Mouse (Mus musculus): Measurements from ENCODE around the gene Hspa12a. TPM values are rescaled to one million over a fixed set of nuclear protein-coding genes. Genes with fewer than 3 reads are reported as not detected.

Gene Hspa12a
- polyA plus RNA-seq, 1 experiment from 2014 or later, result 31.9 TPM

DNA sequence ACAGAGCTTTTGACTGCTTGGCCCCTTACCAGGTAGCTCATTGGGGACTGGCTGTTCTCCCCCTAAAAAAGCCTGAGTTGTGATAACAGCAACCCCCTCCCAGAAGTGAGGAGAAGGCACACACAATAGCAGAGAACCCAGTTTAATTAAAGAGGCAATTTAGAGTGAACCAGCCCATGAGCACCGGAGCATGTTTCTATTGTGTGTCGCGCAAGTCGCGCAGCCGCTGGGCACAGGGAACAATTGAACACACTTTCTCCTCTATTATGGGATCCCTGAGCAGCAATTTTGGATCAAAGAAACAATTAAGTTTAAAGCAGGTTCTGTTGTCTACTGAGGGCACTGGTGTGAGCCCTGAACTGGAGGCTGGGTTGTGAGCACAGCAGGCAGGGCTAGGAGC lies 176.1 kb downstream of the Hspa12a start:
- Histone ChIP-seq H3K36me3 (ENCODE audit: control insufficient read depth, insufficient read depth, low read length) (no peaks in the 10 kb centered on the region), H3K4me2 (ENCODE audit: low read length) (no peak overlapping the region), H3K4me1 (ENCODE audit: control insufficient read depth, insufficient read depth, low read length) (no peaks in the 10 kb centered on the region), H3K4me3 (replicated peaks; ENCODE audit: low read depth, low read length) (no peak overlapping the region), H3K27me3 (ENCODE audit: control insufficient read depth, insufficient read depth, low read length) (no peaks in the 10 kb centered on the region), H3K9ac (replicated peaks; ENCODE audit: low read length) (no peak overlapping the region), H3K9me3 (ENCODE audit: control insufficient read depth, low read length) (no peaks in the 10 kb centered on the region), H3K27ac (replicated peaks; ENCODE audit: low read depth, low read length) (no peak overlapping the region)
- DNase-seq (no peak), ATAC-seq (ENCODE audit: low FRiP score, low TSS enrichment) (no peak)
- 17% methylated on average over 6 of the region's 6 CpGs for WGBS

DNA sequence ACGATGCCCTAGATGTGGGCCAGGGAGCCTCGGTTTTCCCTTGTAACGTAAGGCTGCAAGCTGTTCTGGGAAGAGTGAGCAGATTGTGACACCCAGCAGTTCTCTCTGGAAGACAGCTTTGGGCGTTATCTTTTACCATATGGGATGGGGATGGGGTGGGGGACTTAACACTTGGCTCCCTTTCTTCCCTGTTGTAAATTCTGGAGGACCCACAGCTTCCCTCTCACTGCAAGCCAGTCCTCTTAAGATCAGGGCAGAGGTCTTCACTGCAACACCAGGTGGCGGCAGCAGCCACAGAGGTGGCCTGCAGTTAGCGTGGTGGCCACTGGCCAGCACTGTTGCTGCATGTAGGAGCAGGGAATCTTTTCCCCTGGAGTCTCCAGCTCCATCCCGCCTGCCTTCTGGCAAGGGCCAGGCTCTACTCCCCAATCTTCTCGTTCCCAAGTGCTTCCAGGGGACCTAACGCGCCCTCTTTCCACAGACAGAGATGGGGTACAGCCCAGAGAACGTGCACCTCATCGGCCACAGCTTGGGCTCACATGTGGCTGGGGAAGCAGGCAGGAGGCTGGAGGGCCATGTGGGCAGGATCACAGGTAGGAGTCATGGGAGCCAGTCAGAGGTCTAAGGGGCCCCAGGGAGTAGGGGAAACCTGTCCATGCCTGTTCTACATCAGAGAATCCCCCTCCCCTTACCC lies 180.5 kb downstream of the Hspa12a start:
- Histone ChIP-seq H3K4me3 (replicated peaks; ENCODE audit: low read depth, low read length) (no peak overlapping the region), H3K36me3 (ENCODE audit: control insufficient read depth, insufficient read depth, low read length) (no peaks in the 10 kb centered on the region), H3K9me3 (ENCODE audit: control insufficient read depth, low read length) (no peaks in the 10 kb centered on the region), H3K27ac (replicated peaks; ENCODE audit: low read depth, low read length) (no peak overlapping the region), H3K4me2 (ENCODE audit: low read length) (no peak overlapping the region), H3K4me1 (ENCODE audit: control insufficient read depth, insufficient read depth, low read length) (no peaks in the 10 kb centered on the region), H3K9ac (replicated peaks; ENCODE audit: low read length) (no peak overlapping the region), H3K27me3 (ENCODE audit: control insufficient read depth, insufficient read depth, low read length) (no peaks in the 10 kb centered on the region)
- DNase-seq (peak; percentile 87), ATAC-seq (ENCODE audit: low FRiP score, low TSS enrichment) (peak; percentile 40; the same call in 1 of the 2 replicates)
- WGBS, result 11% methylated on average over 12 of the region's 12 CpGs

DNA sequence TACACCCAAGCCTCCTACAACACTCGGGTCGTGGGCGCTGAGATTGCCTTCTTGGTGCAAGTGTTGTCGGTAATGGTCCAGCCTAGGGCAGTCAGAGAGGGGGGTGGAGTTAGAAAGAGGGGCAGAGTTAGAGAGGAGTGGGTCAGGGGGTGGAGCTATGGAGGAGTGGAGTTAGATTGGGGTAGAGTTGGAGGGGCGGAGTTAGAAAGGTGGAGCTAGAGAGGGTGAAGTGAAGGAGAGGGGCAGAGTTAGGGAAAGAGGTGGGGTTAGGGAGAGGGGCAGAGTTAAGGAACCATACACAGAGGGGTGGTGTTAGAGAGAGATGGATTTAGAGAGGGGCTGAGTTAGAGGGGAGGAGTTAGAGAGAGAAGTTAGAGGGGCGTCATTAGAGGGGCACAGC lies 181.1 kb downstream of the Hspa12a start:
- Histone ChIP-seq H3K27me3 (ENCODE audit: control insufficient read depth, insufficient read depth, low read length) (no peaks in the 10 kb centered on the region), H3K9me3 (ENCODE audit: control insufficient read depth, low read length) (no peaks in the 10 kb centered on the region), H3K4me1 (ENCODE audit: control insufficient read depth, insufficient read depth, low read length) (no peaks in the 10 kb centered on the region), H3K4me3 (replicated peaks; ENCODE audit: low read depth, low read length) (no peak overlapping the region), H3K36me3 (ENCODE audit: control insufficient read depth, insufficient read depth, low read length) (no peaks in the 10 kb centered on the region), H3K27ac (replicated peaks; ENCODE audit: low read depth, low read length) (no peak overlapping the region), H3K4me2 (ENCODE audit: low read length) (no peak overlapping the region), H3K9ac (replicated peaks; ENCODE audit: low read length) (no peak overlapping the region)
- WGBS, result 28% methylated on average over 6 of the region's 6 CpGs
- ATAC-seq (ENCODE audit: low FRiP score, low TSS enrichment), result 0 out of 2 replicates have a peak, but pooled peaks have one; percentile 6
- no peak for DNase-seq

DNA sequence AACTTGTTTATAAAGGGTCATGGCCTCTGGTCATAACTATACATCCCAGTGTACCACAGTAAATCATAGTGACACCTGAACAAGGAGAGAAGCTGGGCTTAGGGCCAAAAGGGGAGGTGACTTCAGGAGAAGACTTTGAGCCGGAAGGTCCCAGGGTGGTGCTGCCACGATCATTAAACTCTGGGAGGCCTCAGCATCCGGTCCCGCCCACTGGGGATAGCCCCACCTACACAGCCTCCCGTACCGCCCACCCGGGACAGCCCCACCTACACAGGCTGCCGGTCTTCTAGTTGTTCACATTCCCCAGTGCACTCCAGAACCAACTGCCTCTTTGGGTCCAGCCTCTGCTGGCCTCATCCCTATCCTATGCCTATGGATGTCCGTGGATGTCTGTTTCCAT lies 184.0 kb downstream of the Hspa12a start, which contains the start of gene Pnliprp2:
Gene Pnliprp2, plus strand, starts transcription at position 297 of the 400 bp plus-strand sequence.
- WGBS, result 76% methylated on average over 9 of the region's 9 CpGs
- H3K4me2 ChIP-seq (ENCODE audit: low read length), result no peak within 1 kb of the TSS
- ATAC-seq (ENCODE audit: low FRiP score, low TSS enrichment), result no peak
- H3K9me3 ChIP-seq (ENCODE audit: control insufficient read depth, low read length), result no peaks in the 10 kb centered on the region
- H3K4me3 ChIP-seq (replicated peaks; ENCODE audit: low read depth, low read length), result no peak within 1 kb of the TSS
- no peaks in the 10 kb centered on the region for H3K36me3 ChIP-seq (ENCODE audit: control insufficient read depth, insufficient read depth, low read length)
- DNase-seq, result no peak
- H3K9ac ChIP-seq (replicated peaks; ENCODE audit: low read length), result no peak within 1 kb of the TSS
- H3K27ac ChIP-seq (replicated peaks; ENCODE audit: low read depth, low read length), result no peak within 1 kb of the TSS
- H3K27me3 ChIP-seq (ENCODE audit: control insufficient read depth, insufficient read depth, low read length), result no peaks in the 10 kb centered on the region
- H3K4me1 ChIP-seq (ENCODE audit: control insufficient read depth, insufficient read depth, low read length), result no peaks in the 10 kb centered on the region

DNA sequence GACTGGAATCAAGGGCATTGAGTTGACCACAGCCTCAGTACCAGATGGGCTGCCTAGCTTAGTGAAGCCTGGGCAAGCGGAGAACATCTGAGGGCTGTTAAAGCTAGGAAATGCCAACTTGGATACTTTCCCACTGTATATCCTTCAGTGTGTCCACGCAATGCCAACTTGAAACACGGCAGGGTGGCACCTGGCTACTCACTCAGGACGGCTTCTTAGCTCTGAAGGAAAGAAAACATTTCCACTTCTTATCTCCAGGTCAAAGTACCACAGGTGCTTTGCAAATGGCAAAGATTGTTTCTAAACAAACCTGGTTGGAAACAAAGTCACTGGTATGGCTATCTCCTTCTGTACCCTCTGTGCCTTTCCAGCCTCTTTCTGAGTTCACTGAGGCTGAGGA lies 184.6 kb downstream of the Hspa12a start:
- Histone ChIP-seq H3K9me3 (ENCODE audit: control insufficient read depth, low read length) (no peaks in the 10 kb centered on the region), H3K9ac (replicated peaks; ENCODE audit: low read length) (no peak overlapping the region), H3K27me3 (ENCODE audit: control insufficient read depth, insufficient read depth, low read length) (no peaks in the 10 kb centered on the region), H3K4me1 (ENCODE audit: control insufficient read depth, insufficient read depth, low read length) (no peaks in the 10 kb centered on the region), H3K4me3 (replicated peaks; ENCODE audit: low read depth, low read length) (no peak overlapping the region), H3K4me2 (ENCODE audit: low read length) (no peak overlapping the region), H3K36me3 (ENCODE audit: control insufficient read depth, insufficient read depth, low read length) (no peaks in the 10 kb centered on the region), H3K27ac (replicated peaks; ENCODE audit: low read depth, low read length) (no peak overlapping the region)
- ATAC-seq (ENCODE audit: low FRiP score, low TSS enrichment), result no peak
- no peak for DNase-seq
- WGBS, result 95% methylated on average over 4 of the region's 4 CpGs

DNA sequence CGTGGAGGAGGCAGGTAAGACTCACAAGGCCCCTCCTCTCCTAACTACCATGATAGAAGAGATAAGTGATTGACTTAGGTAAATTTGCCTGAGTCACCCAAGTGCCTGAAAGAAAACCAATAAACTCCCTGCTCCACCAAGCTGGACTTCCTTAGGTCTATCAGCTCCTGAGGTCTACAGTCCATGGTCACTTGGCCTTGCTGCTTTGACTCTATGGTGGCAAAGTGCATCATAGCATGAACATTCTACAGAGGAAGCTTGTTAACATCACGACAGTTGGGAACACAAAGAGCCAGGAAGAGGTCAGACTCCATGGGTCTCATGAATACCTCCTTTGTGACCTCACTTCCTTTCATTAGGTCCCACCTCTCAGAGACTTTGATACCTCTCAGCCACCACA lies 191.9 kb downstream of the Hspa12a start:
- WGBS, result 80% methylated on average over 2 of the region's 2 CpGs
- H3K27me3 ChIP-seq (ENCODE audit: control insufficient read depth, insufficient read depth, low read length), result no peaks in the 10 kb centered on the region
- H3K4me2 ChIP-seq (ENCODE audit: low read length), result no peak overlapping the region
- H3K4me3 ChIP-seq (replicated peaks; ENCODE audit: low read depth, low read length), result no peak overlapping the region
- no peak overlapping the region for H3K27ac ChIP-seq (replicated peaks; ENCODE audit: low read depth, low read length)
- H3K9ac ChIP-seq (replicated peaks; ENCODE audit: low read length), result no peak overlapping the region
- no peaks in the 10 kb centered on the region for H3K9me3 ChIP-seq (ENCODE audit: control insufficient read depth, low read length)
- ATAC-seq (ENCODE audit: low FRiP score, low TSS enrichment), result no peak
- H3K36me3 ChIP-seq (ENCODE audit: control insufficient read depth, insufficient read depth, low read length), result no peaks in the 10 kb centered on the region
- no peak for DNase-seq
- H3K4me1 ChIP-seq (ENCODE audit: control insufficient read depth, insufficient read depth, low read length), result no peaks in the 10 kb centered on the region

DNA sequence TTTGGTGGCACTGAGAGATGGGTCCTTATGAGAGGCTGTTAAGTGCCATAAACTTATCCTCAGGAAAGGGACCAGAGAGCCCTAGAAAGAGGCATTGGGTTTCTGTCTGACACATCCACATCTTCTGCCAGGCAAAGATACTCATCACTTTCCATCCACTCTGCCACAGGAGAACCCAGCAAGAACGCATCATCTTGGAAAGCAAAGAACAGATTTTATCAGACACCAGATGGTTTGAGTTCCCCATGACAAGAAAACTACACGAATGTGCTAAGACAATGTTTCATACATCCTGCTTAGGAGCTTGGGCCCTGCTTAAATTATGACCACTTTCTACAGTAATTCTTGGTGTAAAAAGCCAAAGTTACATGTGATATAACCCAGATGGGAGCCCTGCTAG lies 192.6 kb downstream of the Hspa12a start:
- Histone ChIP-seq H3K27ac (replicated peaks; ENCODE audit: low read depth, low read length) (no peak overlapping the region), H3K4me2 (ENCODE audit: low read length) (no peak overlapping the region), H3K9me3 (ENCODE audit: control insufficient read depth, low read length) (no peaks in the 10 kb centered on the region), H3K4me3 (replicated peaks; ENCODE audit: low read depth, low read length) (no peak overlapping the region), H3K9ac (replicated peaks; ENCODE audit: low read length) (no peak overlapping the region), H3K36me3 (ENCODE audit: control insufficient read depth, insufficient read depth, low read length) (no peaks in the 10 kb centered on the region), H3K4me1 (ENCODE audit: control insufficient read depth, insufficient read depth, low read length) (no peaks in the 10 kb centered on the region), H3K27me3 (ENCODE audit: control insufficient read depth, insufficient read depth, low read length) (no peaks in the 10 kb centered on the region)
- ATAC-seq (ENCODE audit: low FRiP score, low TSS enrichment), result no peak
- 84% methylated on average over 2 of the region's 2 CpGs for WGBS
- no peak for DNase-seq

DNA sequence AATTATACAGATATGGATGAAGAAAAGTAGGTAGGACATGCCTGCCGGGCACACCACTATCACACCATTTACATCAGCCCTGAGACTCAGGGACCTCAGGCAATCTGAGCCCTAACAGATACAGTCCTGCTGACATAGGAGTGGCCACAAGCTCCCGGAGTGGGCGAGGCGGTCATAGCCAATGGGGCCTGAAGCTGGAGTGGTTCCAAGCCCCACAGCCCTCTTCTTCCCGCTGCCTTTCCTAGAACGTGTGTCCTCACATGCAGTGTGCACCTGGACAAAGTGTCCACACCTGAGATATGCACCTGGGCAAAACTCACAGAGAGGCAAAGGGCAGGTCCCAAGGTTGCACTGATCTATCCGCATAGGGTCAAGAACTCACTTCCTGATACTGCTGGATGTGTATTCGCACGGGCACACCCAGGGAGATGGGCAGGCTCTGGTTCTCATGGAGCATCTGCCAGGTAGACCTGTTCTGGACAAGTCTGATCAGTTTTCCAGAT lies 195.9 kb downstream of the Hspa12a start:
- Histone ChIP-seq H3K4me3 (replicated peaks; ENCODE audit: low read depth, low read length) (no peak overlapping the region), H3K9ac (replicated peaks; ENCODE audit: low read length) (no peak overlapping the region), H3K4me2 (ENCODE audit: low read length) (no peak overlapping the region), H3K9me3 (ENCODE audit: control insufficient read depth, low read length) (no peaks in the 10 kb centered on the region), H3K27ac (replicated peaks; ENCODE audit: low read depth, low read length) (no peak overlapping the region), H3K36me3 (ENCODE audit: control insufficient read depth, insufficient read depth, low read length) (no peaks in the 10 kb centered on the region), H3K27me3 (ENCODE audit: control insufficient read depth, insufficient read depth, low read length) (no peaks in the 10 kb centered on the region), H3K4me1 (ENCODE audit: control insufficient read depth, insufficient read depth, low read length) (no peaks in the 10 kb centered on the region)
- no peak for DNase-seq
- WGBS, result 91% methylated on average over 9 of the region's 9 CpGs
- no peak for ATAC-seq (ENCODE audit: low FRiP score, low TSS enrichment)
